Mouse (Mus musculus) embryo, embryonic 10.5 days (tissue): ENCODE data around the gene Aipl1.
"Not testable (repeated sequence)": the region's sequence is repeated elsewhere in the genome, so short reads cannot be mapped to it uniquely, and the experiment has no call there.

Experiments
- DNase-seq: peaks from one replicate; pipeline ENCODE4 v3.0.0-alpha.2; 2015; ENCODE audit warnings: low spot score

Aipl1 gene

GRCm38 (mm10) chr11:72016518-72017252 lies 20.6 kb downstream of the Aipl1 start:
- DNase-seq, result no peak

- DNase-seq, result no peak
Observed at GRCm38 (mm10) chr11:72014674-72015073, 22.6 kb downstream of the Aipl1 start.

- DNase-seq, result no peak
Observed at GRCm38 (mm10) chr11:72011955-72012354, 25.4 kb downstream of the Aipl1 start.

- DNase-seq, result no peak
Observed at GRCm38 (mm10) chr11:72010940-72011722, 26.2 kb downstream of the Aipl1 start.

DNA sequence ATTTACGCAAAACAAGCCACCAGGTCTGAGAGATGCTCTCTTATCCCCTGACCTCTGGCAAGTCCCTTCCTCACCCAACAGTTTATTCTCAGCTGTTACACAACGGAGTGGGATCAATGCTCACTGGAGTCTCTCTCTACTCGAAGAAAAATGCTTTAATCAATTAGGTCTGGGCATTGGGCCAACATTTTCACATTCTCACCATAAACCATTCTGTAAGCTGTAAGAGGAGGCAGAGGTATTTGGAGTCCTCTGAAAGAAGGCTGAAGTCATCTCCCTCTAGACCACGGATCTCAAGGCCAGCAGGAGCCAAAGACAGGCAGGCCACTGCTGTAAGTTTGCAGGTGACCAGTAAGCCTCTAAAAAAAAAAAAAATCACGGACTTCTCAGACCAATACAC lies 26.9 kb downstream of the Aipl1 start:
- DNase-seq, result no peak

DNA sequence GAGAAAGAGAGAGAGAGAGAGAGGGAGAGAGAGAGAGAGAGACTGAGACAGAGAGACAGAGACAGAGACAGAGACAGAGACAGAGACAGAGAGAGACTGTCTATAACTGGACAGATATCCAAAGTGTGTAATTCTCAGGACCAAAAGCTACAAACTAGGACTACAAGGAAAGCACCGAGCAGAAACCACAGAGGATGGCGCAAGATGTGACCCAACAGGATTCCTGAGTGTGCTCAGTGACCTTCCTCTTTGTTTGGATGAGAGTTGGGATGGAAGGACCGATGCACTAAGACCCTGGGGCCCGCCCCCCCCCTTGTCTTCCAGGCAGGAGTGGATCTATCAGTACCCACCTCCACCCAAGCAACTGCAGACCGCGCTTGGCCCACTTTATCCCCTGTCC lies 31.8 kb downstream of the Aipl1 start:
- DNase-seq, result no peak

DNA sequence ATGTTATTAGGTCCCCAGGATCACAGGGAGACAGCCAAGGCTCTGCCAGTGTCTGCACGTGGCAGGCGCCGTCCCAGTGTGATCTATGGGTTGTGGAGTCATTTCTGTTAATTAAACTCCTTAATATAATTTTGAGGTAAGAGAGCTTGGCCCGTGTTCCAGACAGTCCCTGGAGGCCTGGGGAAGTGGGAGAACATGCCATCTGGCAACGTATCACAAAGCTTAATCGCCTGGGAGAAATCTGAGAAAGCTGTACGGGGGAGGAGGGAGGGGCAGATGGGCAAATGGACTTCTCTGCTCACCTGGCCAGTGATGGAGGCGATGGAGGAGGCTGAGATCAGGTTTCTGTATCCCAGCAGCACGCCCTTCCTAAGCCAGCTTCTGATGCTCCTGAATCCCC lies 34.1 kb downstream of the Aipl1 start:
- no peak for DNase-seq

DNA sequence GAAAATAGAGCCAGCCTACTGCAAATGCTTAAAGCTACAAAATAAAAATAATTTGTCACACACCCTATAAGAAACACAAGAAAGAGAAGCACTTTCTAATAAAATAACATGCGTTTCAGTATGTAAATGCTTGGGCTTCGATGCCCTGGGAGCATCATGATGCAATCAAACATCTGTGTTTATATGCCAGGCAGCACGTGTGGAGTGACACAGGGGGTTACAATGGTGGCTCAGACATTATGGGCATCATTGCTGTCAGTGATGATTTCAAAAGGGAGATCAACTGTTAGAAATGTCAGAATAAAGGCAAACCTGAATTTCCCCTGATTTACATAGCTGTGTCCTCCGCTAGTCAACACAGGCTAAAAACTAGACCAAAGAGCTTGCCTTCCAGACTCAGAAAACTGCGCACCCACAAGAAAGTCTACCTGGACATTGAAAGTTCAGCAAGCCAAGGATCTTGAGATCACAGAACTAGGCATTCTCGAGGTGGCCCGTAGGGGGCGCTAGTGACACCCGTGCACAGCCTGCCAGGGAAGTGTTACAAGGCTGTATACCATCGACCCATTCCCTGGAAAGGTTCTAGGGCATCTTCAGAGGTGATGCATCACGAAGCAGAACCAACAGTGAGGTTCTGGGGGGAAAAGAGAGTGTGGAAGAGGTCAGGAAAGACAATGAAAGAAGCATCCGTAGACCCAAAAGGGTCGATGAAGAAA lies 35.0 kb downstream of the Aipl1 start:
- no peak for DNase-seq

GRCm38 (mm10) chr11:72000194-72000593 lies 37.1 kb downstream of the Aipl1 start:
- no peak for DNase-seq

- peak; percentile 36 for DNase-seq
Observed at GRCm38 (mm10) chr11:71996805-71997204, 40.5 kb downstream of the Aipl1 start.

- peak; percentile 79 for DNase-seq
Observed at GRCm38 (mm10) chr11:71995968-71996511, 41.3 kb downstream of the Aipl1 start.

DNA sequence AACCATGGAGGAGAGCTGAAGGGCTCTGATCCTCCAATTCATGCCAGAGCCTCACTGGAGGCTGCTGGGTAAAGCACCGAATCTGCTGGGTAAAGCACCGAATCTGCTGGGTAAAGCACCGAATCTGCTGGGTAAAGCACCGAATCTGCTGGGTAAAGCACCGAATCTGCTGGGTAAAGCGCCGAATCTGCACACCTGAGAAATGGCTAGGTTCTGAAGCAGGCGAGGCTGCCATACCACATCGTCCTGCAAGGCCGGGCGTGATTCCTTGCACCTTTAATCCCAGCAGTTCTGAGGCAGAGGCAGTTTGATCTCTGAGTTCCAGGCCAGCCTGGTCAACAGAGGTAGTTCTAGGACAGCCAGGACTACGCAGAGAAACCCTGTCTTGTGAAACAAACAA lies 44.9 kb downstream of the Aipl1 start:
- no peak for DNase-seq

- DNase-seq, result peak; percentile 79
Observed at GRCm38 (mm10) chr11:71991541-71991940, 45.8 kb downstream of the Aipl1 start.

- DNase-seq, result not testable (repeated sequence)
Observed at GRCm38 (mm10) chr11:71989407-71989806, 47.9 kb downstream of the Aipl1 start.

DNA sequence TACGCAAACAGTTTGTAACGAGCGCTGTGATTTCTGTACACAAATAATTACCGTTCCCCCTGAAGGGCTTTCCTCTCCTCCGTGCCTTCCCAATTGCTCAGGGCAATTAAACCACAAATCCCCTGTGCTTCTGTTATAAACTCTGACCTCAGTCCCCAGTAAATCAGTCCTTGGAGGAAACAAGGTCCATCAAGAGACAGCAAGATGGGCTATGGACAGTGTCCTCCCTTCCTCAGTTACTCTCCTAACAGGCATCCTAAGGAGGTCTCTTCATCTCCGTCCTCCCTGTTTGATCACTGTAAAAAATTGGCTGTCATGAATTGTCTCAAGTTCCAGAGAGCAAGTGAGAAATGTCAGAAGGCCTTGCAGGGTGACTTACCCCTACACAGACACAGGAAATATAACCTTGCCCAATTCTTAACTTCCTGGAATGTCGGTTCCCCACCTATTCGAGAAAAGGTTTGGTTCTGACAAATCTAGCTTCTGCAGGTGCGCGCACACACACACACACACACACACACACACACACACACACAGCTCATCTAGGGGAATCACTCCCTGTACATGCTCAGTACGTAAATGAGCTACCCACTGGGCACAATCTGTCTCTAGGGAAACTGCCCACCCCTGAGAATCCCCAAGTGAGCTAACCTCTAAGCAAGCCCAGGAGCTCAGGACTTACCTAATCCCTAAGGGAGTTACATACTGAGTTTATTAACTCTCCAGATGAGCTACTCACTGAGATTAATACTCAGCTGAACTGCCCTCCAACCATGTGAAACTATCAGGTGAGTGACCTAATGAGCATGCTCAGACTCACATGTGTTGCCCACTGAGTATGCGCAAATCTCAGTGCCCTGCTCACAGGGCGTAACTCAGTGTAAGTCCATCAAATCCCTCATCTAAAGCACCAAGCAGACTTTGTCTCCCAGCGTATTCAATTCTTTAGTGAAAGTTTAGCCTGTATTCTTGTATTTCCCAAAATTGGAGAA lies 49.9 kb downstream of the Aipl1 start:
- no peak for DNase-seq

- DNase-seq, result no peak
Observed at GRCm38 (mm10) chr11:71985783-71986182, 51.5 kb downstream of the Aipl1 start.

DNA sequence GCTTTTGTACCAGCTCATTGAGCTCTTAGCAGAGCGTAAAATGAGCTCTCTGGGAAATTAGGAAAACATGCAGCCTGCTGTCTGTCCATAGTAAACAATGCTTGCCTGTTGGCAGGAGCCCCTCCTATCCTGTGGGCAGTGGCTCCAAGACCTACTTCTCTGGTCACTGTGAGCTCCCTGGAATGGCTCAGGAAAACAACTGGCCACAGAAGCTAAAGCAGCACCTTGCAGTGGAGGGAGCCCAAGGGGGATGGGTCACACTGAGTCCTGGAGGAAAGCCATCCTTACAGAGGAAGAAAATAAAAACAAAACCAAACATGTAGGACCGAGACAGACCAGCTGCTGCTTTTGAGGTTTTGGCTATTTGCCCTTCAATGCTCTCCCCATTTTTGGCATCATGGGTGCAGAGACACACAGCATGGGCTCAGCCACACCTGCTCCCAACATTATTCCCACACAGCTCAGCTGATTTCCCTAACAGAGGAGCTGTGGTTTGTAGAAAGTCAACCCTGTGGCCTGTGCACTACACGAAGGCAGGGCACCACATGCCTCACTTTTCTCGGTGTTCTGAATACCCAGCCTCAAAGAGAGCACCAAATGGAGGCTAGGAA lies 52.1 kb downstream of the Aipl1 start:
- DNase-seq, result no peak

- DNase-seq, result no peak
Observed at GRCm38 (mm10) chr11:71984093-71984492, 53.2 kb downstream of the Aipl1 start.
